Mouse (Mus musculus) induced T-regulatory cell, adult 2 months (primary cell): Measurements from ENCODE around the gene Tnfaip8l2.
"Not testable (repeated sequence)": the region's sequence is repeated elsewhere in the genome, so short reads cannot be mapped to it uniquely, and the experiment has no call there.

ENCODE experiments used
- DNase-seq: peaks from one replicate; pipeline ENCODE4 v3.0.0-alpha.2; 2012; ENCODE audit warnings: low read depth

Tnfaip8l2 gene

GRCm38 (mm10) chr3:95159987-95160963 is 18.1 kb upstream of the Tnfaip8l2 start, which contains the start of gene Sema6c:
Sema6c (plus strand) TSS chr3:95160457.
- DNase-seq, result peak; percentile 93

DNA sequence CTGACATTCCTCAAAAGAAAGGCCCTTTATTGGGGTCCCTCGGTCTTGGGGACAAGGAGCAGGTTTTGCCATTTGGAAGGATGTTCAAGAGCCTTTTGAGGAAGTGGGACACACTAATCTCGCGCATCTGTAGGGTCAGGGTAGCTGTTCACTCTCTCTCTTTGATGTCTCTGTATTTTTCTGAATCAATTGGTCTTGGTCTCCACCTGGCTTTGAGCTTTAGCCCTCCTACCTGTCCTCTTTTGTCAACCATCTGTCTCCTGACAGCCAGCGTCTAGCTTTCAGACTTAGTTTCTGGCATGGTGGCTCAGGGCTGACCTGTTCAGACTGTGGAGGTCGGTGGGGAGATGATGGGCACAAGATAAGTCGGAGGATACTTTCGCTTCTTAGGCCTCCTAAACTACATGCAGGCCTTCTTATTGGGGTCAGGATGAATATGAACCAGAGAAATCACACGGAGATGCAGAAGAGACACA is 17.4 kb upstream of the Tnfaip8l2 start:
- DNase-seq, result no peak

- DNase-seq, result peak; percentile 85
These were observed 11.7 kb upstream of the Tnfaip8l2 start for GRCm38 (mm10) chr3:95153874-95154273.

- DNase-seq, result no peak
These were observed 5.8 kb upstream of the Tnfaip8l2 start for GRCm38 (mm10) chr3:95147924-95148323.

- DNase-seq, result peak; percentile 96
These were observed 454 bp upstream of the Tnfaip8l2 start for GRCm38 (mm10) chr3:95142617-95143011.

GRCm38 (mm10) chr3:95141474-95141873 is 686 bp downstream of the Tnfaip8l2 start:
- peak; percentile 86 for DNase-seq

DNA sequence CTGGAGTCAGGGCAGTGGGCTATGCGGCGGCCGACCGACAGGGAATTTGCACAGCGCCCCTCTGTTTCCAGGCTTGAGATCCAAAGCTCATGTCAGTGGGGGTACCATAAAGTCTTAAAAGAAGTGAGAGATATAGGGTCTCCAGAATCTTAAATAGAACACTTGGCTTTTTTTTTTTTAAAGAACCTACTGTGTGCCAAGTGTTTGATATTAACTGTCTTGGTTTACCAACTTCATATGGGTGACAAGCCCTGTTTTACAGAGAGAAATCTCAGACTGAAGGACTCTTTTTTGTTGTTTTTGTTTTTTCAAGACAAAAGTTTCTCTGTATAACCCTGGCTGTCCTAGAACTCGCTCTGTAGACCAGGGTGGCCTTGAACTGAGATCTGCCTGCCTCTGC is 1.4 kb downstream of the Tnfaip8l2 start:
- no peak for DNase-seq

- DNase-seq, result peak; percentile 24
These were observed 1.9 kb downstream of the Tnfaip8l2 start for GRCm38 (mm10) chr3:95140289-95140595.

DNA sequence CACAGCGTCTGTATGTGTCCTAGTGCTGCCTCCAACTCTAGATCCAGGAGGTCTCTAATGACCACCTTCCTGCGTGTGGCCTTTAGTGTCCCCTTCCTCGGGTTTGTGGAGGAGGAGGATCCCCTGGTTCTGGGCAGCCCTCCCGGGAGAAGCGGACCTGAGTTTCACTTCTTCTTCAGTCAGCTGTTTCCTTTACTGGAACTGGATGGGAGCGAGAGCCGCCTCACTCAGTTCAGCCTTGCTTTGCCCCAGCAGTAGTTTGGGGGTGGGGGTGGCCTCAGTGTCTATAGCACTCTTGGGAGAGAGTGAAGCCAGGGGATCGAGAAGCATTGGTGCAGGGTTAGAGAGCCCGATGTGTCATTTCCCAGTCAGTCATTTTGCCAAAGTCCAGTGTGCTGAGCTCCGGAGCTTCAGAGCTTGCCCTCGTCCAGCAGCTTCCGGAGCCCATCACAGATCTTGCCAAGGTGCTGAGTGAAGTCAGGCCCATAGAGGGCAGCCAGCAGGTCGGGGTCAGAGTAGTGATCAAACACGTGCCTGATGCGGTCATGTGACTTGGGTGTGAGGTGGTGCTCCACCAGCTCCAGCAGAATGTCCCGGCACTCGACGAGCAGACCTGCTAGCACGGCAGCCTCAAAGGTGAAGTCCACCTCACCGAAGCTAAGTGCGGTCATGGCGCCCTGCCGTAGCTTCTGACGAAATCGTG is 2.4 kb downstream of the Tnfaip8l2 start:
- peak; percentile 16 for DNase-seq

DNA sequence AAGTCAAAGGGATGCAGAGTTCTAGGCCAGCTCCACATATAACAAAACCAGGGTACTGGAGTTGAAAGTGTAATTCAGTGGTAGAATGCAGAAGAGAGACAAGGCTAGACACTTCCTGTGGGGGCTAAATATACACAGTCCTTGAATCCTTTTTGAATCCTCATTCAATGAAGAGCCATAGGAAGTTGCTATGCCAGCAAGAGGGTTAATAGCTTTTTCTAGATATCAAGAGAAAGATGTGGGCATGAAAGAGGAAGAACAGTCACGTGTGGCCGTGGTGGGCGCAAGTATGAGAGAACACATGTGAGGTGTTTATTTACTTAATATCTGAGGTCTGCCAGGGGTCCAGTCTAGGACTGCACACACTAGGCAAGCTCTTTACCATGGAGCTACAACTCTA is 5.8 kb downstream of the Tnfaip8l2 start:
- no peak for DNase-seq

DNA sequence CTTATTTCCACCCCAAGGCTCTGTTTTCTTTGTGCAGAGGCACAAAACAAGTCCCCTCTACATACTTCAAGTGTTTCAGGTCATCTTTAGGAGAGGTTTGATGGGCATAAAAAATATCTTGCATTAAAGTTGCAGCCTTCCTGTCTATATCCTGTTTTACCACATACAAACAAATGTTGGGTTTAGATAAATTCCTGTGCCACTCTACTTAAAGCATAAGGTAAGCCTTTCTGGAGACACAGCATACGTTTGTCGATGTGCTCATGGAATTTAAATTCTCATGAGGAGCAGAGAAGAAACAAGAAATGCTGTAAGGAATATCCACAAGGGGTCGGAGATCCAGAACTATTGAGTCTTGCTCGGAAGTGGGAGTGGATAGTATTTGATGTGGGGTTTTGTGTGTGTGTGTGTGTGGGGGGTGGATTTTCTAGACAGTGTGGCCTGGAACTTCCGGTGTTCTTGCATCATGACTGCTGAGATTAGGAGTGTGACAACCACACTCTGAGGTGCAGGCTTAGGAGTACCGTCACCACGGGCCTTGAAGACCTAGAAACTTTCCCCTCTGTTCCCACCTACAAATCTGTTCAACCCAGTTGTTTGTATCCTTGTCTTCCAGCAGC is 6.6 kb downstream of the Tnfaip8l2 start:
- DNase-seq, result peak; percentile 88

- DNase-seq, result peak; percentile 67
These were observed 7.1 kb downstream of the Tnfaip8l2 start for GRCm38 (mm10) chr3:95135023-95135422.

- DNase-seq, result not testable (repeated sequence)
These were observed 8.0 kb downstream of the Tnfaip8l2 start for GRCm38 (mm10) chr3:95134133-95134532.

DNA sequence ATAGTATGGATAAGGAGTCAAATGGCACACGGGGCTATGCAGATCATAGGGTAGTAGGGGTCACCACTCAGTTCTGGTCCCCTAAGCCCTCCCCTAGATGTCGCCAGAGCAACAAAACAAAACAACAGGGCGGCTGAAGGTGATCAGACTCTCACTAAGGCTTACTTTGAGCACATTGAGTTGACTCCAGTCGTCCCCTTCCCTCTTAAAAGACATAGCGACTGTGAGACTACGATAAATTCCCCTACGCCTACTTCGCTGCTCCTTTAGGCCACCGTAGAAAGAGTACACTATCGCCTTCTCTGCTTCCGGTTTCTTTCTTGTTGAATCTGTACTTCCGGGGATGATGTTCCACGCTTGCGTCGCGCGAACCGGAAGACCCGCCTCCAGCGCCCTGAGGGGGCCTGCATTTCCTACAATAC is 8.5 kb downstream of the Tnfaip8l2 start, which contains the start of the genes Scnm1 and Lysmd1:
Gene Scnm1, minus strand, starts transcription at position 332 of the 422 bp plus-strand sequence.
Gene Lysmd1, plus strand, starts transcription at position 409 of the 422 bp plus-strand sequence.
- DNase-seq, result peak; percentile 96

- DNase-seq, result no peak
These were observed 9.0 kb downstream of the Tnfaip8l2 start for GRCm38 (mm10) chr3:95133176-95133575.

- not testable (repeated sequence) for DNase-seq
These were observed 9.8 kb downstream of the Tnfaip8l2 start for GRCm38 (mm10) chr3:95132389-95132788.

DNA sequence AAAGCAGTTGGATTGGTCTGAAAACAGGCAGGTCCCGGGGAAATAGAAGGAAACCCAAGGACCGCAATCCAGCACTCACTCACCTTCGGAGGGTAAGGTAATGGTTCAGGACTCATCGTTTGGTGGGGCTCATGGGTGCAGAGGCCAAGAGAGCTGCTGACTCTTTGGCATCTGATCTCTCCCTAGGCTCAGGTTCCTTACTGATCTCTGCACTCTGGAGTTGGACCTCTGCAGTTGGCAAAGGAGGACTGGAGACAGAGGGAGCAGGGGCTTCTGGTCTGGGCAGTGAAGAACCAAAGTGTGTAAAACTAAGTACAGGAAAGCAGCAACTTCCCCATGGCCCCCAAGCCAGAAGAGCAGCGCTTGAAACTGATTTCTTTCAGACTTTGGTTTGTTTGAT is 12.1 kb downstream of the Tnfaip8l2 start:
- no peak for DNase-seq

DNA sequence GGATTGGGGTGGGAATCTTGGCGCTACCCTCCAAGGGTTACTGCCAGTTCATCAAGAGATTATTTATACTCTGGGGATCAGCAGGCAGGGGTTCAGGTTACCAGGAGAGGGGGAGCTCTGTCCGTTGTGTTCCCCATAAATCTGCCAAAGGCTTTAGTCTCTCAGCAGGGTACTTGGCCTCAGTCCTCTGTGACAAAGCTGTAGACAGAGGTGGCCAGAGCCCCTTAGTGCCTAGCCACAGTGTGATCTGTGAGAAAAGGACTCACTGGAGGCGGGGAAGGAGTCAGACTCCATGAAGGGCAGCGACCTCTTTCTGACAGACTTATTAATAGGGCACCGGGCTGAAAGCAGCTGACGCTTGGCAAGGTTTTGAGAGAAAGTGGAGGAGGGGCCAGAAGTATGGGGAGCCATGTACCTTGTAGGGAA is 12.9 kb downstream of the Tnfaip8l2 start:
- no peak for DNase-seq

DNA sequence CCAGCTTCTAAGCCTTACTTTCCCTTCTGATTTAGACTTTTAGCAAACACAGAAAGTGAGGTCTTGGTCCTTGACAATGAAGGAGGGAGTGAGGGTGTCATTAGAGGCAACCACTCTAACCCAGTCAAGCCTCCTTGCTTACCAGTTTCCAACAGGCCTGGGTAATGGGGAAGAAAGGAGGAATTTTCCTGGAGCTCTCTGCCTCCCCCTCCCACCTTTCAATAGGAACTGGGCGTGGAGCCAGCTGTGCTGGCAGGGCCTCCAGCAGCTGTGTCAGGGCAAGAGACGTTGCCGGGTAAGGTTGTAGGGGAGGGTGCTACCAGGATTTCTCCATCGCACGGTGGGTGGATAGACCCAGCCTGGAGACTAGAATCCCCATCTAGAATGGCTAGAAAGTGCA is 17.2 kb downstream of the Tnfaip8l2 start:
- no peak for DNase-seq

GRCm38 (mm10) chr3:95124246-95124645 is 17.9 kb downstream of the Tnfaip8l2 start, which contains the start of gene Tmod4:
Tmod4 (plus strand) TSS chr3:95124476.
- DNase-seq, result peak; percentile 44

- no peak for DNase-seq
These were observed 20.6 kb downstream of the Tnfaip8l2 start for GRCm38 (mm10) chr3:95121580-95121979.

DNA sequence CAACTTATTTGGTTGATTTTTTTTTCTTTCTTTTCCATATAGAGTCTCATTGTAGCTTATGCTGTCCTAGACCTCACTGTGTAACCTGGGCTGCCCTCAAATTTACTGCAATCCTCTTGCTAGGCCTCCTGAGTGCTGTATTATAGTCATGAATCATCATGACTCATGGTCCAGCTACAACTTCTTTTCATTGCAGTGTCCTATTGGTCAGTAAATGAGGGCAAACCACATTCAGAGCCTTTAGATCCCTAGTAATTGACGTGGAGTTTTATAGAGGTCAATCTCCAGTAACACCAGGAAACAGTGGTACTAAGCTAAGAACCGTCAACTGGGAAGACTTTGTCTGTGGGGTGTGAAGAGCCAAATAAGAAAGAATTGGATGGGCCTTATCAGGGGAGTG is 24.4 kb downstream of the Tnfaip8l2 start:
- DNase-seq, result no peak
